Mouse (Mus musculus) kidney, adult 8-10 months (tissue): ENCODE measurements around the gene Ccdc51.
"Not testable (repeated sequence)": the region's sequence is repeated elsewhere in the genome, so short reads cannot be mapped to it uniquely, and the experiment has no call there.

Experiments used
- DNase-seq, 2 experiments: peaks; one replicate each; pipeline ENCODE4 v3.0.0; 2022

Ccdc51 gene

GRCm38 (mm10) chr9:109125481-109125880, 43.2 kb downstream of the Ccdc51 start:
- DNase-seq, result no peak

DNA sequence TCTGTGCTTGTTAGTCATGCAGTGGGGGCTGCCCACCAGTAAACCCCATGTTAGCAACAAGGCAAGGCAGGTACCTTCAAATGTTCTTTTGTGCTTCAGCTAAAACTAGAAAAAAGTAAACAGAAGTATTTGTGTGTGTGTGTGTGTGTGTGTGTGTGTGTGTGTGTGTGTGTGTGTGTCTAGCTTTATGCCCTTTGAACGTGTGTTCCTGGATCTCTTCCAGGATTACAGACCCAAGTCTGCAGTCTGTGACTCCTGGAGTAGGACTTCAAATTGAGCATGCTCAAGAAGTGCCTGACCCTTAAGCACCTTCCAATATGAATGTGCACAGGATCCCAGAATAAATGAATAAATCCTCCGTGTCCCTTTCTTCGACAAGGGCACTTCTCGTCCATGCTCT, 44.8 kb downstream of the Ccdc51 start:
- no peak for DNase-seq

- peak in 1 of 2 experiments; percentile 34 for DNase-seq
These were observed 45.9 kb downstream of the Ccdc51 start for GRCm38 (mm10) chr9:109128211-109128610.

DNA sequence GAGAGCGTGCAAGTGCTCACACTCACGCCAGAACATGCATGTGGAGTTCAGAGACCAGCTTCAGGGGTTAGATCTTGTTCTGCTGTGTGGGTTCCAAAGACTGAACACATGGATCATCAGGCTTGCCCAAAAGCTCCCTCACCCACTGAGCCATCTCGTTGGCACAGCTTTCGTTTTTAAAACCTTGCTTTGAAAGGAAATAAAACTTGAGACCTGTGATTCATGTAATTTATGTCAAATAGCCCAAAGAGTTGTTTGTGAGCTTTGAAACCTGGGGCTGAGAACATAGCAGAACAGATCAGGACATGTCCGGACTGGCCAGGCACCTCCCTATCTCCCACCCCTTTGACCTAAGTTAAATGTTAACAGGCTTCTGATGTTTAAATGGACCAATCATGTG, 47.8 kb downstream of the Ccdc51 start:
- no peak for DNase-seq

- DNase-seq, result not testable (repeated sequence)
These were observed 58.1 kb downstream of the Ccdc51 start for GRCm38 (mm10) chr9:109140414-109140813.
